Mouse (Mus musculus) mouse trophoblast stem cell (cell line): Measurements from ENCODE around the gene Ptprh.
"Not testable (repeated sequence)": the region's sequence is repeated elsewhere in the genome, so short reads cannot be mapped to it uniquely, and the experiment has no call there.

Experiments
- in situ Hi-C, 2 experiments: fragments of 300-500 bp; cut with MseI, MboI; formaldehyde crosslinking; loops; 2 replicates in 1 of 2; 3 replicates in 1 of 2; pipeline ENCODE4 v1.15.1; 2025

Gene Ptprh

GRCm38 (mm10) chr7:4524212-4524922 lies 79.5 kb downstream of the Ptprh start, which contains the start of gene Tnni3:
TSS of gene Tnni3 (minus strand) at chr7:4524229.
- in situ Hi-C loops = not testable (repeated sequence)

- in situ Hi-C loops = no loop called here
Observed at GRCm38 (mm10) chr7:4523205-4524130, 80.4 kb downstream of the Ptprh start.

- in situ Hi-C loops = no loop called here
Observed at GRCm38 (mm10) chr7:4522292-4522691, 81.5 kb downstream of the Ptprh start.

GRCm38 (mm10) chr7:4521231-4522003 lies 82.4 kb downstream of the Ptprh start:
- in situ Hi-C loops = no loop called here

- in situ Hi-C loops = no loop called here
Observed at GRCm38 (mm10) chr7:4518487-4518886, 85.4 kb downstream of the Ptprh start.

GRCm38 (mm10) chr7:4516332-4517050 lies 87.3 kb downstream of the Ptprh start, which contains the start of gene Tnnt1:
TSS of gene Tnnt1 (minus strand) at chr7:4516382.
- in situ Hi-C loops = no loop called here

GRCm38 (mm10) chr7:4515853-4516252 lies 88.0 kb downstream of the Ptprh start:
- in situ Hi-C loops = no loop called here

- in situ Hi-C loops = no loop called here
Observed at GRCm38 (mm10) chr7:4513829-4514712, 89.8 kb downstream of the Ptprh start.

GRCm38 (mm10) chr7:4513236-4513635 lies 90.6 kb downstream of the Ptprh start:
- in situ Hi-C loops = no loop called here

- in situ Hi-C loops = no loop called here
Observed at GRCm38 (mm10) chr7:4511489-4512224, 92.2 kb downstream of the Ptprh start.

GRCm38 (mm10) chr7:4509863-4510608 lies 93.8 kb downstream of the Ptprh start:
- in situ Hi-C loops = no loop called here

- in situ Hi-C loops = no loop called here
Observed at GRCm38 (mm10) chr7:4508739-4509116, 95.1 kb downstream of the Ptprh start.

GRCm38 (mm10) chr7:4508062-4508738 lies 95.6 kb downstream of the Ptprh start:
- in situ Hi-C loops = no loop called here

- in situ Hi-C loops = no loop called here
Observed at GRCm38 (mm10) chr7:4507220-4507619, 96.6 kb downstream of the Ptprh start.

- in situ Hi-C loops = no loop called here
Observed at GRCm38 (mm10) chr7:4504646-4505435, 99.0 kb downstream of the Ptprh start.

GRCm38 (mm10) chr7:4503858-4504257 lies 100.0 kb downstream of the Ptprh start:
- in situ Hi-C loops = no loop called here

- in situ Hi-C loops = no loop called here
Observed at GRCm38 (mm10) chr7:4503100-4503499, 100.7 kb downstream of the Ptprh start.
